Mouse (Mus musculus): ENCODE data around the gene Cfap65. TPM values are rescaled to one million over a fixed set of nuclear protein-coding genes. Genes with fewer than 3 reads are reported as not detected.

The Cfap65 gene
- polyA plus RNA-seq, 2 experiments: under 0.01 TPM; not detected in 1

DNA sequence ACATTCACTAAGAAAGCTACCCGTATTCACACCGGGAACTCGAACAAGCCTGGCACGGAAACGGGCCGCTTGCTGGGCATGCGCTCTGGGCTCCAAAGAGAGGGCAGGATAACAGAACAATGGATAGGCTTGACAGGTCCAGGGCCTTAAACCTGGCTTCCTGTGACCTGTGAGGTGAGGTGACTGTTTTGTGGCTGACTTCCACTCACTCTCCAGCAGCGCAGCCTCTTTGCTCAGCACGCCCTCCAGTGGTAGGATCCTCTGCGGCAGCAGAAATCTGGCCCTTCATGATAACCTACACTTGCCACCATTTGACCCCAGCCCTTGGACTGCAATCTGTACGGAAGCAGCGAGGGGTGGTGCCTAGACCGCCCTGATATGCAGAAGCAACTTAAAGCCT is 19.7 kb downstream of the Cfap65 start:
- WGBS (ENCODE audit: insufficient replicate concordance): 19% methylated on average over 13 of the region's 13 CpGs
- Histone ChIP-seq H3K9ac (replicated peaks) (no peak overlapping the region), H3K27ac (no peak overlapping the region), H3K9me3 (ENCODE audit: control insufficient read depth, low read length) (no peaks in the 10 kb centered on the region), H3K4me1 (replicated peaks; ENCODE audit: control insufficient read depth in 2 of 2, insufficient read depth in 2 of 2, low read length in 1 of 2) (no peaks in the 10 kb centered on the region), H3K27me3 (ENCODE audit: control insufficient read depth, insufficient read depth, low read length) (no peaks in the 10 kb centered on the region), H3K4me3 (ENCODE audit: insufficient read depth in 1 of 2, low read depth in 2 of 2, low read length in 2 of 2) (no peak overlapping the region), H3K36me3 (replicated peaks; ENCODE audit: control insufficient read depth, insufficient read depth, low read depth) (no peaks in the 10 kb centered on the region), H3K4me2 (ENCODE audit: low read depth) (no peak overlapping the region)
- DNase-seq (ENCODE audit: low read depth in 3 of 3, low spot score in 3 of 3) (no peak), ATAC-seq (ENCODE audit: insufficient read depth) (no peak)
- TF ChIP-seq EP300 (IDR thresholded peaks at IDR 0.05; ENCODE audit: low read depth): no peak
- TF ChIP-seq CTCF (IDR thresholded peaks at IDR 0.05; ENCODE audit: low read depth): peak; percentile 56

DNA sequence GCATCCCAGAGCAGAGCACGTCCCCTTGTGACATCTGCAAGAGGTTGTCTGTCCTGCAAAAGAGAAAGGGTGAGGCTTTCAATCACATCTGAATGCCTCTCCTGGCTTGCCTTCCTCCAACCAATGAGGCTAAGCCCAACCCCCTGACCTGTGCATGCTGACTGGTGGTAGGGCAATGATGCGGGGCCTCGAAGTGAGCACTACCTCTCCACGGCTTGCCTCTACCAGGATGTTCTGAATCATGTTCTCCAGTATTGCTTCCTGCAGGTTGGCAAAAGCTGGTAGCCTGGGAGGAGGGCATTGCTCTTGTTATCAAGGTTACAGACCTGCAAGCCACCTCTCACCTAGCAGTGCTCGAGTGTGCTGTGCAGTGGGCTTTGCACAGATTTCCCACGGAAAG is 33.2 kb downstream of the Cfap65 start:
- 21% methylated on average over 6 of the region's 6 CpGs for WGBS (ENCODE audit: insufficient replicate concordance)
- Histone ChIP-seq H3K36me3 (replicated peaks; ENCODE audit: control insufficient read depth, insufficient read depth, low read depth) (no peaks in the 10 kb centered on the region), H3K9me3 (ENCODE audit: control insufficient read depth, low read length) (no peaks in the 10 kb centered on the region), H3K4me1 (replicated peaks; ENCODE audit: control insufficient read depth in 2 of 2, insufficient read depth in 2 of 2, low read length in 1 of 2) (no peaks in the 10 kb centered on the region), H3K4me3 (ENCODE audit: insufficient read depth in 1 of 2, low read depth in 2 of 2, low read length in 2 of 2) (no peak overlapping the region), H3K4me2 (ENCODE audit: low read depth) (no peak overlapping the region), H3K27ac (no peak overlapping the region), H3K9ac (replicated peaks) (no peak overlapping the region), H3K27me3 (ENCODE audit: control insufficient read depth, insufficient read depth, low read length) (peaks cover 29% of the 10 kb centered on the region)
- no peak for ATAC-seq (ENCODE audit: insufficient read depth)
- no peak for DNase-seq (ENCODE audit: low read depth in 3 of 3, low spot score in 3 of 3)
- TF ChIP-seq EP300 (IDR thresholded peaks at IDR 0.05; ENCODE audit: low read depth): no peak
- TF ChIP-seq CTCF (IDR thresholded peaks at IDR 0.05; ENCODE audit: low read depth): no peak

DNA sequence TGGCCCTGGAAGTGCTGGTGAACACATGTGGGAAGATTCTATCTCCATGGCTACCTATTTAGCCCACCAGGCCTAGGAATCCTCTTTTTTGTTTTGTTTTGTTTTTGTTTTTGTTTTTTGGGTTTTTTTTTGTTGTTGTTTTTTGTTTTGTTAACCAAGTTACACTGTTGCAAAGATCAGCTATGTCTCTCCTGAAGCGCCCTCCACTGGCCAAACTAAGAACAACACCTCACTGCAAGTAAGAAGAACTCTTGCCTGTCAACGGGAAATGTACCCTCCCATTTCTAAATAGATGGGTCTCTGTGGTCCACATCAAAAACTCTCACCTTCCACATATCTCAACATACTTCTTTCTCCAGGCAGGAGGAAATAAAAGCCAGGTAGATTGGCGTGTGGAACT is 33.7 kb downstream of the Cfap65 start:
- Histone ChIP-seq H3K9me3 (ENCODE audit: control insufficient read depth, low read length) (no peaks in the 10 kb centered on the region), H3K36me3 (replicated peaks; ENCODE audit: control insufficient read depth, insufficient read depth, low read depth) (no peaks in the 10 kb centered on the region), H3K27ac (no peak overlapping the region), H3K4me3 (ENCODE audit: insufficient read depth in 1 of 2, low read depth in 2 of 2, low read length in 2 of 2) (no peak overlapping the region), H3K4me2 (ENCODE audit: low read depth) (no peak overlapping the region), H3K9ac (replicated peaks) (no peak overlapping the region), H3K4me1 (replicated peaks; ENCODE audit: control insufficient read depth in 2 of 2, insufficient read depth in 2 of 2, low read length in 1 of 2) (no peaks in the 10 kb centered on the region), H3K27me3 (ENCODE audit: control insufficient read depth, insufficient read depth, low read length) (peaks cover 29% of the 10 kb centered on the region)
- DNase-seq (ENCODE audit: low read depth in 3 of 3, low spot score in 3 of 3): peak; percentile 17 to 22 (median 20)
- TF ChIP-seq EP300 (IDR thresholded peaks at IDR 0.05; ENCODE audit: low read depth) (no peak), CTCF (IDR thresholded peaks at IDR 0.05; ENCODE audit: low read depth) (peak; percentile 44; the same call in 1 of the 2 replicates)
- 3% methylated on average over 3 of the region's 3 CpGs for whole genome bisulfite sequencing (ENCODE audit: insufficient replicate concordance)
- ATAC-seq (ENCODE audit: insufficient read depth): no peak

DNA sequence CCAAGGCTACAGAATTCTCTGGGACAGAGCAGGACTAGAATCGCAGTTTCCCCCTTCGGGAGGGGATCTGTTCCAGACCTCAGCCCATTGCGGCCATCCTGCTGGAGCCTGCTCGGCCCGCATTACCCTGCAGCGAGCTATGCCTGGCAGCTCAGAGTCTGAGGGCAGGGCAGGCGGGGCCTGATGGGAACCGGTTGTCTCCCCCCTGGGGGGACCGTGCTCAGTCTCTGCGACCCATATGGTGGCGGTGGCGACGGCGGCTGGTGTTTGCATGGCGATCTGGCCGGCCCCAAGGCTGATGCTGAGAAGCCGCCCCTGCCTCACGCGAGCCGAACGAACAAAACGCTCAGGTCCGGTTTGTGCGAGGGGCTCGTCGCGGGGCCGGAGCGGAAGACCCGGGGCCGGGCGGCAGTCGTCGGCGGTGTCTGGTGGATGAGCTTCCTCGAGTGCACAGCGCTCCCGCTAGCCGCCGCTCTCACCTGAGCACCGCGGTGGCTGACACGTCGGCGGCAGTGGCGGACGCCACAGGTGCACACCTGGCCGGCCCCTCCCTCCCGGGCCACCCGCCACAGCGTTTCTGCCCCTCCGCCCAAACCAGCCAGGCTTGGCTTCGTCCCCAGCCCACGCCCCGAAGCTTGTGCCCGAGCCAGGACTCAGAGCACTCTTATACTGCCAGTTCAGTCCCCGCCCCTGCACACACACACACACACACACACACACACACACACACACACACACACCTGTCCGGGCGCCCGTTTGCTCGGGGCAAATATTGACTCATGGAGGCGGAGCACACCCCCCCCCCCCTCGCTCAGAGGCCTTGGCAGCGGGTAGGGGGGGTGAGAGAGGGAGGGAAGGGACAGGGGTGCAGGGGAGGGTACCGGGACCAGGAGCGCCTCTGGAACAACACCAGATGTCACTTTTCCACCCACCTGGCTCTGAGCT is 34.8 kb downstream of the Cfap65 start:
- H3K36me3 ChIP-seq (replicated peaks; ENCODE audit: control insufficient read depth, insufficient read depth, low read depth): no peaks in the 10 kb centered on the region
- H3K27me3 ChIP-seq (ENCODE audit: control insufficient read depth, insufficient read depth, low read length): peaks cover 29% of the 10 kb centered on the region
- H3K4me1 ChIP-seq (replicated peaks; ENCODE audit: control insufficient read depth in 2 of 2, insufficient read depth in 2 of 2, low read length in 1 of 2): no peaks in the 10 kb centered on the region
- H3K9ac ChIP-seq (replicated peaks): no peak overlapping the region
- no peaks in the 10 kb centered on the region for H3K9me3 ChIP-seq (ENCODE audit: control insufficient read depth, low read length)
- DNase-seq (ENCODE audit: low read depth in 3 of 3, low spot score in 3 of 3): peak in 1 of 3 experiments; percentile 12
- H3K4me2 ChIP-seq (ENCODE audit: low read depth): peak overlapping the region; percentile 39
- 4% methylated on average over 62 of the region's 66 CpGs for WGBS (ENCODE audit: insufficient replicate concordance)
- TF ChIP-seq CTCF (IDR thresholded peaks at IDR 0.05; ENCODE audit: low read depth) (no peak), EP300 (IDR thresholded peaks at IDR 0.05; ENCODE audit: low read depth) (no peak)
- H3K27ac ChIP-seq: no peak overlapping the region
- peak overlapping the region in 1 of 2 experiments; percentile 26; a peak in 2 of 4 replicates for H3K4me3 ChIP-seq (ENCODE audit: insufficient read depth in 1 of 2, low read depth in 2 of 2, low read length in 2 of 2)
- ATAC-seq (ENCODE audit: insufficient read depth): peak; percentile 61

DNA sequence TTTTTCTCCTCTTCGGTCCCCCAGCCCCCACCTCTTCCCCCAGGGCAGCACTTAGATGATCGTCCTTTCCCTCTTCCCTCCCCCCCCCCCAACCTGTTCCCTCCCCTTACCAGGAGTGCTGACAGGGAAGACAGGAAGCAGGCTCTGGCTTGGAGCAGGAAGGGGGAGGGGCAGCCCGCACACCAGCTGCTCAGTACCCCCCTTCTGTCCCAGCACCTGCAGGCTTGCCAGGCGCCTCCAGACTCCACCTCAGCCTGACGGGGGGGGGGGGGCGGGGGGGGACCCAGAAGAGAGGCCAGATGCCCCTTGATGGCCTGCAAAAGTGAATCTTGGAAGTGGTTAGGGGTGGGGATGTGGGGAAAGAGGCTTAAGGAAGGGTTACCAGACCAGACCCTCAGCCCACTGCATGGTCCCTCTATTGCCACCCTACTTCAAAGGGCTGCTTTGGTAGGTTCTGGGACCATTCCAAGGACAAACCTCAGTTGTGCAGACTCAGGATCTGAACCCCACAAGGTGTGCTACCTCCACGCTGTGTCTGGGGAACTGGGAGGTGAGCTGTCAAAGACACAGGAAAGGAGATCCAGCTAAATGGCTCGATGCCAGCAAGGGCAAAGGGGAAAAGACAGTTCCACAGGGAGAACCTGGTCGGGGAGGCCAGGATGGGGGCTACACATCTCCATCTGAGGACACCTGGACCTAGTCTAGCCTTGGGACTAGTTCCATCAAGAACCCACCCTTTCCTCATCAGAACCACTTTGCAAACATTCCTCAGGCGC is 36.6 kb downstream of the Cfap65 start:
- Histone ChIP-seq H3K4me1 (replicated peaks; ENCODE audit: control insufficient read depth in 2 of 2, insufficient read depth in 2 of 2, low read length in 1 of 2) (no peaks in the 10 kb centered on the region), H3K27ac (no peak overlapping the region), H3K9ac (replicated peaks) (no peak overlapping the region), H3K4me3 (ENCODE audit: insufficient read depth in 1 of 2, low read depth in 2 of 2, low read length in 2 of 2) (no peak overlapping the region), H3K9me3 (ENCODE audit: control insufficient read depth, low read length) (no peaks in the 10 kb centered on the region), H3K4me2 (ENCODE audit: low read depth) (no peak overlapping the region), H3K36me3 (replicated peaks; ENCODE audit: control insufficient read depth, insufficient read depth, low read depth) (no peaks in the 10 kb centered on the region), H3K27me3 (ENCODE audit: control insufficient read depth, insufficient read depth, low read length) (peaks cover 35% of the 10 kb centered on the region)
- ATAC-seq (ENCODE audit: insufficient read depth) (no peak), DNase-seq (ENCODE audit: low read depth in 3 of 3, low spot score in 3 of 3) (no peak)
- WGBS (ENCODE audit: insufficient replicate concordance): 5% methylated on average over 7 of the region's 10 CpGs
- TF ChIP-seq EP300 (IDR thresholded peaks at IDR 0.05; ENCODE audit: low read depth) (no peak), CTCF (IDR thresholded peaks at IDR 0.05; ENCODE audit: low read depth) (no peak)

All from liver, embryonic 14.5 days (tissue).